Mouse (Mus musculus): ENCODE data around the gene Clcnka. TPM values are rescaled to one million over a fixed set of nuclear protein-coding genes. Genes with fewer than 3 reads are reported as not detected.

The Clcnka gene
- polyA plus RNA-seq, 1 experiment, result not detected

DNA sequence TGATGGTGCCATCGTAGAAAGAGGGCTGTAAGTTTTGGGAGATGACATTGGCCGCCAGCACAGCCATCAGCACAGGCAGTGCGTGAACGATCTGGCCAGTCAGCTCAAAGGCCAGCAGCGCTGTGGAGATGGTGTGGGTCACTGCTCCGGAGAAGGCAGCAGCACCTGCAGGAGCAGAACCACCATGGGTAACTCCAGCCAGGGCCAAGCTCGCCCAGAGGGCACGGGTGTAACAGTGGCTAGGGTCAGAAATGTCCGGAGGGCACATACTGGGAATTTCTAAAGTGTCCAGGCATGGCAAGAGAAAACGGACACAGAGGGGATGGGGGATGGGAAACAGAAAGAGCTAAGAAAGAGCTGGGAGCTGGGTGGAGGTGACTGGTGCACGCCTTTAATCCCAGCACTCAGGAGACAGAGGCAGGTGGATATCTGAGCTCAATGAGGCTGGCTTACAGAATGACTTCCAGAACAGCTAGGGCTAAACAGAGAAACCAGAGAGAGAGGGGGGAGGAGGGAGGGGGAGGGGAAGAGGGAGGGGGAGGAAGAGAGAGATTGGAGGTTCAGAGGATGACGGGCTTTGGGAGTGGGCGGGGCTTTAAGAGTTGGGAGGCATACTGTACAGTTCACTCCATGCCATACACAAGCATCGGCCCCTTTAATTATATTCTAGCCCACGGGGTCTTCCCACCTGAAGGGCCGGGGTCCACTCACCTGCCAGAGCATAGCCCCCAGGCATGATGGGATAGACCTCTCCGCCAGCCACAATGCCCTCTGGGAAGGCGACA is 9.0 kb downstream of the Clcnka start:
- H3K36me3 ChIP-seq (ENCODE audit: control insufficient read depth), result no peaks in the 10 kb centered on the region
- no peaks in the 10 kb centered on the region for H3K4me1 ChIP-seq (ENCODE audit: control insufficient read depth)
- H3K27me3 ChIP-seq (ENCODE audit: control insufficient read depth), result peaks cover 3% of the 10 kb centered on the region
- no peaks in the 10 kb centered on the region for H3K9me3 ChIP-seq (ENCODE audit: control insufficient read depth, low read length)
- no peak overlapping the region for H3K4me3 ChIP-seq (replicated peaks)
- TF ChIP-seq TAL1 (IDR thresholded peaks at IDR 0.05; ENCODE audit: low read length) (no peak), GATA1 (IDR thresholded peaks at IDR 0.05; ENCODE audit: low read length) (no peak)

DNA sequence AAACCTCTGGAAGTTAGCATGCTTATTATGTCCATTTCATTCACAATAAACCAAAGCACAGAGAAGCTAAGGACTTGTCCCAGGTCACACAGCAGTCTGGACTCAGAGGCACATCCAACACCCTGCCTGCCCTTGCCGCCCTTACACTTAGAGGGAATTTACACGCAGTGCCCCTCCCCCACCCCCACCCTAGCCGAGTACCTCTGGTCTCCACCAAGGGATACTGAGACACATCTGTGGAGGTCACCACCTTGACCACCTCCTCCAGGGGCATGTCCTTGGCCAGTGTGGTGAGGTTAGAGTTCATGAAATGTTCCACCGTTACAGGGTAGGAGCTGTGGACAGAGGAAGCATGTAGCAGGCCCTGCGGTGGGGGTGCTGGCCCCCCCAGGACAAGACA is 10.6 kb downstream of the Clcnka start:
- Histone ChIP-seq H3K9me3 (ENCODE audit: control insufficient read depth, low read length) (no peaks in the 10 kb centered on the region), H3K4me1 (ENCODE audit: control insufficient read depth) (no peaks in the 10 kb centered on the region), H3K27me3 (ENCODE audit: control insufficient read depth) (peaks cover 20% of the 10 kb centered on the region), H3K36me3 (ENCODE audit: control insufficient read depth) (no peaks in the 10 kb centered on the region), H3K4me3 (replicated peaks) (no peak overlapping the region)
- TF ChIP-seq GATA1 (IDR thresholded peaks at IDR 0.05; ENCODE audit: low read length) (no peak), TAL1 (IDR thresholded peaks at IDR 0.05; ENCODE audit: low read length) (no peak)

DNA sequence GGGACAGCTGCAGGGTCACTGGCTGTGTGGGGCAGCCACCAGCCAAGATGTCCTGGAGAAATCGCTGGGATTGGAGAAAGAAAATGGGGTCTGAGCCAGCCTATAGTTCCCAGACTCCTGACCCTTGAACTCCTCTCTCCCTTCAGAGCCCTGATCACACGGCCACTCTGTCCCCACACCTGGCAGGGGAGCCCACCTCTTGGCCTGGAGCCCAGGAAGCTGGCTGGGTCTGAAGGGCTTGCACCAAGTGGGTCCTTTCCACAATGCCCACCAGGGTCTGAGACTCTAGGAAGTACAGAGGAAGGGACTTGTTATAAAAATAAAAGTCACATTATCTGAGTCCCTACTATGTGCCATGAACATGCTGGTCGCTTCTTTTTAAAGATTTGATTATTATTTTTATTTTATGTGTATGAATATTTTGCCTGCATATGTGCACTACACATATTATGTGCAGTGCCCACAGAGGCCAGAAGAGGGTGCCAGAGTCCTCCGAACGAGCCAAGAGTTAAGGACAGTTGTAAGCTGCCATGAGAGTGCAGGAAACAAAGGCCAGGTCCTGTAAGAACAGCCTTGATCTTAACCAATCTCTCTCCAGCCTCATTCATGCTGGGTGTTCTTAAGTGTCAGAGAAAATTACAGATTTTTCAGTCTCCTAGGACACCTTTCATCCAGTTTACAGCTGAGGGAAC is 11.3 kb downstream of the Clcnka start:
- Histone ChIP-seq H3K9me3 (ENCODE audit: control insufficient read depth, low read length) (no peaks in the 10 kb centered on the region), H3K4me3 (replicated peaks) (no peak overlapping the region), H3K36me3 (ENCODE audit: control insufficient read depth) (no peaks in the 10 kb centered on the region), H3K27me3 (ENCODE audit: control insufficient read depth) (peaks cover 25% of the 10 kb centered on the region), H3K4me1 (ENCODE audit: control insufficient read depth) (no peaks in the 10 kb centered on the region)
- no peak for TF ChIP-seq GATA1 (IDR thresholded peaks at IDR 0.05; ENCODE audit: low read length)

DNA sequence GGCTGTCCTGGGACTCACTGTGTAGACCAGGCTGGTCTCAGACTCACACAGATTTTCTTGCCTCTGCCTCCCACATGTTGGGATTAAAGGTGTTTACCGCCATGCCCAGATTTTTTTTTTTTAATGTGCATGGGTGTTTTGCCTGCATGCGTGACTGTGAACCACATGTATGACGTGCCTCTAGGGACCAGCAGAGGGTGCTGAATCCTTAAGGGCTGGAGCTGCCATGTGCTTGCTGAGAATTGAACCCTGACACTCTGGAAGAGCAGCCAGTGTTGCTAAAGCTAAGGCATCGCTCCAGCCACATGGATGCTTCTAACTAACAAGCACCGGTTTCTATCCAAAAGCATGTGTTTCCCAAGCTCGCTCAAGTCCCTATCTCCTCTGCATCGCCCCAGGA is 12.4 kb downstream of the Clcnka start:
- Histone ChIP-seq H3K4me3 (replicated peaks) (no peak overlapping the region), H3K4me1 (ENCODE audit: control insufficient read depth) (no peaks in the 10 kb centered on the region)
- TF ChIP-seq TAL1 (IDR thresholded peaks at IDR 0.05; ENCODE audit: low read length) (no peak), GATA1 (IDR thresholded peaks at IDR 0.05; ENCODE audit: low read length) (no peak)

DNA sequence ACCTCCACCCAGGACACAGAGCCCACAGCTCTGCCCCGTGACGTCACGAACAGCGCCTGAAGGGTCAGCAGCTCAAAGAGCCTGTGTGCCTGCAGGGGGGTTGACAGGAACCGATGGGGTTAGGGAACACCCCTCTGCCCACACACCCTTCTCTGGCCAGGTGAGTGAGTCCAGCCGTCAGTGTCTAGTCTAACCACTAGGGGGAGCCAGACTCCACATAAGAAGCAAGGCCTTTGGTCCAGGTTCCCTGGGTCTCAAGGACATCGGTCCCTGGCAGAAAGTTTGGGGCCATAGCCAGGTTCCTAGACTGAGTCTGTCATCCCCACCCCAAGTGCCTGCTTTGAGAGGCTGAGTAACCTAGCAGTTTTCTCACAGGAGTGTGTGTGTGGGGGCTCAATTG is 13.2 kb downstream of the Clcnka start:
- H3K4me3 ChIP-seq (replicated peaks), result no peak overlapping the region
- no peaks in the 10 kb centered on the region for H3K4me1 ChIP-seq (ENCODE audit: control insufficient read depth)
- H3K9me3 ChIP-seq (ENCODE audit: control insufficient read depth, low read length), result no peaks in the 10 kb centered on the region
- no peaks in the 10 kb centered on the region for H3K36me3 ChIP-seq (ENCODE audit: control insufficient read depth)
- H3K27me3 ChIP-seq (ENCODE audit: control insufficient read depth), result peaks cover 34% of the 10 kb centered on the region
- TF ChIP-seq TAL1 (IDR thresholded peaks at IDR 0.05; ENCODE audit: low read length) (no peak), GATA1 (IDR thresholded peaks at IDR 0.05; ENCODE audit: low read length) (no peak)

More for the DNA sequence above, 12.4 kb downstream of the Clcnka start:
- no peaks in the 10 kb centered on the region for H3K9me3 ChIP-seq (ENCODE audit: control insufficient read depth, low read length)
- H3K36me3 ChIP-seq (ENCODE audit: control insufficient read depth), result no peaks in the 10 kb centered on the region
- H3K27me3 ChIP-seq (ENCODE audit: control insufficient read depth), result peaks cover 33% of the 10 kb centered on the region

DNA sequence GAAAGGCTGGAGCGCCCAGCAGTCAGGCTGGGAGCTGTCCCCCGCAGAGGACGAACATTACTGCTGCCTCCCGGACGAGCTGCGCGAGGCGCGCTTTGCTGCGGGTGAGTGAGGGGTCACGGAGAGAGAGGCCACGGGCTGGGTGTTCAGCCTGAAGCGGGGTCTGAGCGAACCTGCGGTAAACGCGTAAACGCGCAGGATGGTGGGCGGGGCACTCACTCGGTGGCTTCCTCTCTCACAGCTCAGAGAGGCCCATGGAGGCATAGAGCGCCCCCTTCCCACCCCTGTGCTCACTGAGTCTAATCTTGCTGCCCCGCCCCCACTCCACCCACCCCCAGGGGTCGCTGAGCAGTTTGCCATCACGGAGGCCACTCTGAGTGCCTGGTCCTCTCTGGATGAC is 16.1 kb downstream of the Clcnka start:
- H3K9me3 ChIP-seq (ENCODE audit: control insufficient read depth, low read length), result no peaks in the 10 kb centered on the region
- H3K27me3 ChIP-seq (ENCODE audit: control insufficient read depth), result peaks cover 34% of the 10 kb centered on the region
- no peaks in the 10 kb centered on the region for H3K4me1 ChIP-seq (ENCODE audit: control insufficient read depth)
- H3K4me3 ChIP-seq (replicated peaks), result no peak overlapping the region
- TF ChIP-seq GATA1 (IDR thresholded peaks at IDR 0.05; ENCODE audit: low read length) (no peak), TAL1 (IDR thresholded peaks at IDR 0.05; ENCODE audit: low read length) (no peak)
- H3K36me3 ChIP-seq (ENCODE audit: control insufficient read depth), result no peaks in the 10 kb centered on the region

DNA sequence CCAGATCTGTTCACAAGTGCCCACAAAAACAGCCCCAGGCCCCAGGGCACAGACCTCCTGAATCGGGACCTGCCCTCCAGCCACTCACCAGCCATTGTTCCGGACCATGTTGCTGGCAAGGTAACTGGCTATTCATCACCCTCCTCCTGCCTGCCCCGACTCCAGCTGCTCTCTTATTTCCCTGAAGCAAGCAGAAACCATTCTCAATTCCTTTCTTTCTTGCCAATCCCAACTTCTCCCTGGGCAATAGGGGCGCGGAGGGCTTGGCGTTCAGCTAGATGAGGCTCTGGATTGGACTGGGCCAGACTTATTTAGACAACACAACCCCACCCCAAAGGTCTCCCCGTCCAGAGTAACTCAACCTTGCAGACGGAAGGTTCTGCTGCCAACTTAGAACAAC is 18.9 kb downstream of the Clcnka start:
- no peak for TF ChIP-seq GATA1 (IDR thresholded peaks at IDR 0.05; ENCODE audit: low read length)
- TF ChIP-seq TAL1 (IDR thresholded peaks at IDR 0.05; ENCODE audit: low read length), result no peak
- no peak overlapping the region for H3K4me3 ChIP-seq (replicated peaks)
- H3K27me3 ChIP-seq (ENCODE audit: control insufficient read depth), result peaks cover 32% of the 10 kb centered on the region
- H3K9me3 ChIP-seq (ENCODE audit: control insufficient read depth, low read length), result no peaks in the 10 kb centered on the region
- no peaks in the 10 kb centered on the region for H3K36me3 ChIP-seq (ENCODE audit: control insufficient read depth)
- no peaks in the 10 kb centered on the region for H3K4me1 ChIP-seq (ENCODE audit: control insufficient read depth)

DNA sequence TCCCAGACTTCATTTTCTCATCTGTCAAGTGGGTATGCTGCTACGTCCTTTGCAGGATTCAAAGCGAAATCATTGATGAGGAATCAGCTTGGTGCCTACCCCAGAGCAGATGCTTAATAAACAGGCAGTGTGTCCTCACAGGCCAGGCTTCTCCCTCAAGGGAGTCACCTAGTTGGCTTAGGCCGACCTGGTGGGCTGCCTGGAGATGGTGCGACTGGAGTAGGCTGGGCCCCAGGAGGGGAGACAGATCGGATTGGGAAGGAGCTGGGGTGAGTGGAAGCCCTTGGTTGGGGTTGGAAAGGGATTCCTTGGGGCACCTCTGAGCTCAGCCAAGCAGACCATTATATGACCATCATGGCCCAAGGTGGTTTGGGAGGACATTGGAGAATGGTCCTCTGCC is 26.1 kb downstream of the Clcnka start:
- no peaks in the 10 kb centered on the region for H3K4me1 ChIP-seq (ENCODE audit: control insufficient read depth)
- peaks cover 16% of the 10 kb centered on the region for H3K27me3 ChIP-seq (ENCODE audit: control insufficient read depth)
- H3K36me3 ChIP-seq (ENCODE audit: control insufficient read depth), result no peaks in the 10 kb centered on the region
- no peak overlapping the region for H3K4me3 ChIP-seq (replicated peaks)
- TF ChIP-seq TAL1 (IDR thresholded peaks at IDR 0.05; ENCODE audit: low read length) (no peak), GATA1 (IDR thresholded peaks at IDR 0.05; ENCODE audit: low read length) (no peak)
- no peaks in the 10 kb centered on the region for H3K9me3 ChIP-seq (ENCODE audit: control insufficient read depth, low read length)

DNA sequence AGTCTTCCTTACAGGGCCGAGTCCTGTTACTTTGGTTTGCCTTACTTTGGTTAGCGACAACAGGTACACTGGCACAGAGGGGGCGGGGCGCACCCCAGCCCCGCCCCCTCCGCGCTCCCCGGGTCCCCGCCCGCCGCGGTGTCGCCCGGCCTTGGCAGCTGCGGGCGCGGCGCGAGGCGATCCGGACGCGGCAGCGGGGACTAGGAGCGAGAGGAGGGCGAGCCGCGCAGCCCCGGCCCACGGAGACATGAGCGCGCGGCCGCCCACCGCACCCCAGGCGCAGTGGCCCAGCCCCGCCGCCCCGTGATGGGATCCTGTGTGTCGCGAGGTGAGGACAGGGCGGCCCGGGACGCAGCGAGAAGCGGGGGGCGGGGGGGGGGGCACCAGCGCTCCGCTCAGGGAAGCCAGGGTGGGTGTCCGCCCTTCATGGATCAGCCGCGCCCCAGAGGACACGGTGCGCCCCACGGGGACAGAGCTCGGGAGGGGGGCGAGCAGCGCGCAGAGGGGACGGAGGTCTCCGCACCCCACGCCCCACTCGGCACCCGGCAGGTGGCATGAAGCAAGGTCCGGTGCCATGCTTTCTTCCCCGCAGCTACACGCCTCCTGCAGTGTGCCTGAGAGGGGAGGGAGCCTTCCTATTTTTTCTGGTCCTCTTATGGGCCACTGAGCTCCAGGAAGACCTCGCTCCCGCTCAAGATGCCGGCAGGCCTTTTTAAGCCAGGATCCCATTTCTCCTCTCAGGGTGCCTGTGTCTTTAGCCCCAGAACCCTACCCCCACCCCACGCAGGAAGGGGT is 30.3 kb downstream of the Clcnka start, which contains the start of gene Fam131c:
TSS of gene Fam131c (plus strand) at position 224 of the 795 bp plus-strand sequence.
- TF ChIP-seq TAL1 (IDR thresholded peaks at IDR 0.05; ENCODE audit: low read length), result no peak
- TF ChIP-seq GATA1 (IDR thresholded peaks at IDR 0.05; ENCODE audit: low read length), result no peak
- Histone ChIP-seq H3K4me3 (replicated peaks) (no peak within 1 kb of the TSS), H3K36me3 (ENCODE audit: control insufficient read depth) (no peaks in the 10 kb centered on the region), H3K4me1 (ENCODE audit: control insufficient read depth) (no peaks in the 10 kb centered on the region), H3K9me3 (ENCODE audit: control insufficient read depth, low read length) (no peaks in the 10 kb centered on the region), H3K27me3 (ENCODE audit: control insufficient read depth) (peaks cover 37% of the 10 kb centered on the region)

All from erythroblast, embryonic 14.5 days (primary cell).